Mouse (Mus musculus) intestine, embryonic 14.5 days (tissue): Measurements from ENCODE around the gene Cdkl4. TPM values are rescaled to one million over a fixed set of nuclear protein-coding genes. Genes with fewer than 3 reads are reported as not detected.
A peak's percentile ranks its signal among the peaks of the same experiment; 100 is the strongest.

Experiments
- ATAC-seq: fragments of 200-750 bp; cut with Nextera tagmentation; replicated peaks from 2 replicates; pipeline ENCODE4 v1.8.0; 2017; ENCODE audit warnings: low read depth, moderate number of reproducible peaks, moderate TSS enrichment, moderate library complexity; ENCODE audit not compliant: low FRiP score, low TSS enrichment
- DNase-seq: peaks from one replicate; pipeline ENCODE4 v3.0.0-alpha.2; 2018; ENCODE audit warnings: low spot score
- H3K27ac ChIP-seq: fragments of 300-500 bp; sonication (generic); 2 replicates; pipeline ENCODE4 v1.5.1; 2014; ENCODE audit warnings: low read depth, mild to moderate bottlenecking, control low read depth
- H3K27me3 ChIP-seq: fragments of 300-500 bp; sonication (generic); replicated peaks from 2 replicates; pipeline ENCODE4 v1.6.1; 2014; ENCODE audit warnings: low read length, control low read depth; ENCODE audit not compliant: control insufficient read depth, insufficient read depth
- H3K36me3 ChIP-seq: fragments of 300-500 bp; sonication (generic); 2 replicates; pipeline ENCODE4 v1.6.1; 2014; ENCODE audit warnings: low read length, control low read depth; ENCODE audit not compliant: control insufficient read depth, insufficient read depth
- H3K4me1 ChIP-seq: fragments of 300-500 bp; sonication (generic); replicated peaks from 2 replicates; pipeline ENCODE4 v1.6.1; 2014; ENCODE audit warnings: low read length, control low read depth, mixed read lengths; ENCODE audit not compliant: control insufficient read depth, insufficient read depth
- H3K4me2 ChIP-seq: fragments of 300-500 bp; sonication (generic); 2 replicates; pipeline ENCODE4 v1.6.1; 2014; ENCODE audit warnings: low read length
- H3K4me3 ChIP-seq: fragments of 300-500 bp; sonication (generic); 2 replicates; pipeline ENCODE4 v1.5.1; 2014; ENCODE audit warnings: low read depth, low read length, control low read depth, mixed read lengths
- H3K9ac ChIP-seq: fragments of 300-500 bp; sonication (generic); 2 replicates; pipeline ENCODE4 v1.6.1; 2014; ENCODE audit warnings: mild to moderate bottlenecking, low read length
- H3K9me3 ChIP-seq: fragments of 300-500 bp; sonication (generic); 2 replicates; pipeline ENCODE4 v1.6.1; 2016; ENCODE audit warnings: low read length, control low read depth; ENCODE audit not compliant: control insufficient read depth
- WGBS: fragments of 180-500 bp; shearing (Covaris S2); extraction: QIAGEN DNeasy Blood & Tissue Kit; methylation state at CpG from one replicate; pipeline ENCODE4 v1.1.7; 2014; 5-methylcytosine and 5-hydroxymethylcytosine counted together
- polyA plus RNA-seq: library from polyadenylated mRNA; unstranded; fragments of >200 nt; fragmentation: Nextera tagmentation; extraction: Ambion mirVana; gene quantifications from 2 replicates; pipeline ENCODE4 v1.2.1, GENCODE M21; 2014

The Cdkl4 gene
- polyA plus RNA-seq, 1 experiment from 2014 or later, result 0.51 TPM

DNA sequence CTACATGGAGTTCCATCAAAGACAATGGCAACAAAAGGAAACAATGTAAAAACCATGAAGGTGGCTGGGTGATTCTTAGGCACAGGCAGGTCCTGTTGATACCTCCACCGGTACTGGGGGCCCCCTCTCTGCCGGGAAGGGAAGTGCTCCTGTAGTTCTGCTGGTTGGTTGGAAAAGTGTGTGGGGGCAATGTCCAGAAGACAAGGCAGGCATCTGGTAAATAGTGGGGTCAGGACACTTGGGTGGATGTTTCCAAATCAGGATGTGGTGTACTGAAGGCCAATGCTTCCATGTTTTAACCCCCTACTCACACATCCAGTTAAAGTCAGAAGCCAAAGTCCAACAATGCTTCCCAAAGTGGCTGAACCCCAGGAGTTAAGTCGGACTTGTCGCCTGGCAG lies 17.9 kb downstream of the Cdkl4 start:
- H3K4me3 ChIP-seq, result no peak overlapping the region
- no peaks in the 10 kb centered on the region for H3K9me3 ChIP-seq
- no peak overlapping the region for H3K4me2 ChIP-seq
- H3K27me3 ChIP-seq, result no peaks in the 10 kb centered on the region
- ATAC-seq, result no peak
- no peak overlapping the region for H3K27ac ChIP-seq
- H3K9ac ChIP-seq, result no peak overlapping the region
- DNase-seq, result no peak
- no peaks in the 10 kb centered on the region for H3K4me1 ChIP-seq
- 79% methylated on average over 4 of the region's 4 CpGs for WGBS
- H3K36me3 ChIP-seq, result no peaks in the 10 kb centered on the region

DNA sequence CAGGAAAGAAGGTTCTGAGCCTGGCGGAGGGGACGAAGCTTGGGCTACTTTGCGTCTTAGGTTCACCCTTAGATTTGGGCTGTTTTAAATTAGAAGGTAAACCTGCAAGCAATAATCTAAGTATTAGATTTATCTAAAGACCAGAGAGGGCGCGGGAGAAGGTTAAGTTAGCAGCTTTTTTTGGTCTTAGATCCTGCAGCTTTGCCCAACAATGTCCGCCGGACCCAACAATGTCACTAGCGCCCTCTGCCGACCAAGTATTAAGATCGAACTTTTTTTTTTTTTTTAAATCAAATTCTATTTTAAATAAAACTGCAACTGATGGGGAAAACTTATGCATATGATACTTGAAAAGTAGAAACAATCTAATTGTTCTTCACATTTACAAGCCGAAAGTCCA lies 18.6 kb downstream of the Cdkl4 start:
- Histone ChIP-seq H3K4me2 (no peak overlapping the region), H3K4me1 (no peaks in the 10 kb centered on the region), H3K9ac (no peak overlapping the region), H3K4me3 (no peak overlapping the region), H3K27ac (no peak overlapping the region), H3K9me3 (no peaks in the 10 kb centered on the region), H3K27me3 (no peaks in the 10 kb centered on the region), H3K36me3 (no peaks in the 10 kb centered on the region)
- WGBS, result 39% methylated on average over 11 of the region's 11 CpGs
- ATAC-seq (no peak), DNase-seq (peak; percentile 69)

DNA sequence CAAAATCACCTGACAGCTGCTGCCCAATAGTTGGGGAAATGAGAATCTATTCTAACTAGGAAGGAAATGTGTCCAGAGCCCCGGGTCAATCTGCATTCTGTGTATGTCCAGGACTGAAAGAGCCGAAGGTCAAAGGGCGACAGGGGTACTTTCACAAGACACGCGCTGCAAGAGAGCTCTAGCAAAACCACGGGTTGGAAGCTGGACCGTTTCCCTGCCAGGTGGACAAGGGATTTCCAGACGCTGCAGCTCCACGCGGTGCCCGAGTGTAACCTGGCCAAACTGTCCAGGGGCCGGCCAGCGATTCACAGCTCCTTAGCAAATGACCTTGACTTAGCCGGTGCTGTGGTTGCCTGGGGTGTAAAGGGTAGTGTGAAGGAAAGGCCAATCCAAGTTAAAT lies 19.0 kb downstream of the Cdkl4 start:
- WGBS, result 61% methylated on average over 14 of the region's 14 CpGs

DNA sequence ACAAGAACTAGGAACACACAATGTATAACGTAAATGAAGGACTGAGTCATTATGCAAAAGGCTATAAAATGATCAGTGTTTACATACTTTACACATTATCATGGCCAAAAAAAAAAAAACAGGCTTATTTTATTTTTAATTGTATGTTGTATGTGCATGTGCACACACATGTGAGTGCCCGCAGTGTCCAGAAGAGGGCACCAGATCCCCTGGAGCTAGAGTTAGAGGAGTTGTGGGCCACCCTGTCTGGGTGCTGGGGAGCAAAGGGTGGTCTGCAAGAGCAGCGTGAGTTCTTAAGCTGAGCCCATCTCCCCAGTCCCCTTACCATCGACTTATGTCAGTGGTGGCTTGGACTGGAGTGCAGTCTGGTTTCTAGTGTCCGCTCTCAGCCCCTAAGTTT lies 20.2 kb downstream of the Cdkl4 start:
- H3K4me1 ChIP-seq, result no peaks in the 10 kb centered on the region
- H3K36me3 ChIP-seq, result no peaks in the 10 kb centered on the region
- H3K9me3 ChIP-seq, result no peaks in the 10 kb centered on the region
- no peak overlapping the region for H3K4me2 ChIP-seq
- H3K27me3 ChIP-seq, result no peaks in the 10 kb centered on the region
- no peak overlapping the region for H3K9ac ChIP-seq
- ATAC-seq, result no peak
- WGBS, result 99% methylated on average over 5 of the region's 5 CpGs
- no peak overlapping the region for H3K4me3 ChIP-seq
- no peak overlapping the region for H3K27ac ChIP-seq
- no peak for DNase-seq

More for the DNA sequence above, 19.0 kb downstream of the Cdkl4 start:
- Histone ChIP-seq H3K9me3 (no peaks in the 10 kb centered on the region), H3K27me3 (no peaks in the 10 kb centered on the region), H3K4me3 (no peak overlapping the region), H3K4me1 (no peaks in the 10 kb centered on the region), H3K9ac (no peak overlapping the region), H3K27ac (no peak overlapping the region), H3K4me2 (no peak overlapping the region), H3K36me3 (no peaks in the 10 kb centered on the region)
- DNase-seq (no peak), ATAC-seq (no peak)

DNA sequence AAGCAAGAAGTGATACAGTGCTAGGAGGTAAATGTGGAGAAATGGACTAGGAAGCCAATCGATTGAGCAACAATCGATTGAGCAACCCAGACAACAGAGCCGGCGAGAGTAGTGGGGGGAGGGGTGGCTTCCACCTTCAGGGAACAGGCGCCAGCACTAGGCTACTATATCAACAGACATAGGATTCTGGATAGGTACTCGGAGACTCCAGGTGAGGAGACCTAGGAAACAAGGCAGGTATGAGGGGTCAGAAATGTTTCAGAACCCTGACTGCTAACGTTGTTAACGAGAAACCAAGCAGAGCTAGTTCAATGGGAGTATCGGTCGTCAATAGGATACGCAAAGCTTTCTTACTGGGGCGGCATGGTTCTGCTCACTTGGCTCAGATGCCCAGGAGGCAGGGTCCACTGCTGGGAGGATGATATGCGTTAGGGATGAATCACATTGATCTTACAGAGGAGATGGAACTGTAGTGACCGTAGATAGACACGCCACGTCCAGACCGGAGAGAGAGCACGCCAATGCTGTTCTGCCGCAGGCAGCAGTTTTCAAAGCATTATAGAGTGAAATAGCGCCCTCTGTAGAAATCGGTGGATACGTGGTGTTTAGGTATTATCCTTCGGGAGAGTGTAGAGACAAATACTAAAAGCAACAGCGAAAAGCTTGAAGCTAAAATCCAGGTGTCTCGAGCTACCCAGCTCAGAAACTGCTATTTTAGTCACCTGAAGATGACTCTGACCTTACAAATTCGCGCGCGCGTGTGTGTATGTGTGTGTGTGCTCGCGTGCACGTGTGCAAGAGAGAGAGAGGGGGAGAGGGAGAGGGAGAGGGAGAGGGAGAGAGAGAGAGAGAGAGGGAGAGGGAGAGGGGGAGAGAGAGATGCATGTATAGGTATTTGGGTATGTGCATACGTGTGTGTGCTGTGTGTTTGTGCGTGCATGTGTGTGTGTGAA lies 24.0 kb downstream of the Cdkl4 start:
- H3K9ac ChIP-seq, result peak overlapping the region; percentile 51
- H3K4me3 ChIP-seq, result peak overlapping the region; percentile 54
- peak overlapping the region; percentile 12; the same call in 1 of the 2 replicates for H3K27ac ChIP-seq
- ATAC-seq, result peak; percentile 80
- DNase-seq, result peak; percentile 87
- no peaks in the 10 kb centered on the region for H3K36me3 ChIP-seq
- peak overlapping the region; percentile 56 for H3K4me2 ChIP-seq
- 2% methylated on average over 35 of the region's 35 CpGs for WGBS
- H3K27me3 ChIP-seq, result no peaks in the 10 kb centered on the region
- H3K4me1 ChIP-seq, result no peaks in the 10 kb centered on the region
- no peaks in the 10 kb centered on the region for H3K9me3 ChIP-seq

DNA sequence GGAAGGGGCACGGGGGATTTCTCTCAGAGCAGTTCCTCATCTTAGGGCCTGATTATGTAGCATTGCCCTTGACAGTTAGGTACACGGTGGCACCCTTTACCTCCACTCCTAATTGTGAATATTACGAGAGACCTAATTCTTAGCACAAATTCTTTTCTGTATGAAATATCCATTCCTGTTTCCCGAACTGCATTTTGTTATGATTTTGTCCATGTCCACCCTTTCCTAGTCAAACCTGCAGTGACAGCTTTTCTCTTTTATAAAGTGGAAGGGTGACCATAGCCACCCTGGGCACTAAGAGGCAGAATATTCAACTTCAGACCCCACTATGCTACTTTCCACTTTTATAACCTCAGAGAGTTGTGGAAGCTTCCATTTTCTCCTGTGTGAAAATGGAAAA lies 25.0 kb downstream of the Cdkl4 start:
- no peak overlapping the region for H3K9ac ChIP-seq

DNA sequence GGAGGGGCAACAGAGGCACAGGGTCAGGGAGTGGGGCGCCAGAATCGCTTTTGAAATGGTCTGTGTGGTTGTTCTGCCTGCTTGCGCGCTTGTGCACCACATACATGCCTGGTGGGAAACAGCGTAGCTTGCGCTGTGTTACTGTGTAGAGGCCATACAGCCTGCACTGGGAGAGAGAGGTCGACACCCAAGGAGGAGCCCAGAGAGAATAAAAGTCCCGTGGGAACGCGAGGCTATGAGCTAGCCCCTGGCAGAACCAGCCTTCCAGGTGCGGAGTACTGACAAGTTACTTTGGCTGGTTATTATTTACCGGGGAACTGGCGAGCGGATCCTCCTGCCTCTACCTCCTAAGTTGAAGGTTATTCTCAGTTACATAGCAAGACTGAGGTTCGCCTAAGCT lies 26.6 kb downstream of the Cdkl4 start:
- Histone ChIP-seq H3K4me1 (no peaks in the 10 kb centered on the region), H3K4me3 (no peak overlapping the region), H3K36me3 (no peaks in the 10 kb centered on the region), H3K27ac (no peak overlapping the region), H3K9ac (no peak overlapping the region), H3K4me2 (no peak overlapping the region), H3K27me3 (no peaks in the 10 kb centered on the region), H3K9me3 (no peaks in the 10 kb centered on the region)
- DNase-seq (no peak), ATAC-seq (no peak)
- 77% methylated on average over 15 of the region's 15 CpGs for WGBS

More for the DNA sequence above, 25.0 kb downstream of the Cdkl4 start:
- H3K4me2 ChIP-seq, result peak overlapping the region; percentile 56; the same call in 1 of the 2 replicates
- ATAC-seq, result no peak
- no peaks in the 10 kb centered on the region for H3K36me3 ChIP-seq
- no peak overlapping the region for H3K4me3 ChIP-seq
- H3K4me1 ChIP-seq, result no peaks in the 10 kb centered on the region
- H3K9me3 ChIP-seq, result no peaks in the 10 kb centered on the region
- DNase-seq, result no peak
- WGBS, result 74% methylated on average over 4 of the region's 4 CpGs
- H3K27me3 ChIP-seq, result no peaks in the 10 kb centered on the region
- H3K27ac ChIP-seq, result no peak overlapping the region

DNA sequence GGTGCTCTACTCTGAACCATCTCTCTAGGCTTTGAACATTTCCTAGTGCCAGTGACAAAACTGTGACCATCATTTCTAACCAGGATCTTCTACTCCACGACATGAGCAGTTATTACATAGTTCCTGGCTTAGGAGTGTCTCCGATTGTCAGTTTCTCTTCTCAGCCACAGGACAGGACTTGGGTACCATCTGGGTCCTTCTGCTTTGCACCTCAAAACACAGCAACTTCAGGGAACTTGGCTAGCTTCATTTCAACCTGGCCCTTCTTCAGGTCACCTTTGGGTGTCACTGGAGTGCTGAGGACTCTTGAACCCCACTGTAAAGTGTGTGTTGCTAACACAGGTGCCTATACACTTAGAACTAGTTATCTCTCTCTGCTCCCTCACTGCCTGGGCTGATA lies 30.8 kb downstream of the Cdkl4 start:
- H3K9ac ChIP-seq, result no peak overlapping the region
- no peaks in the 10 kb centered on the region for H3K9me3 ChIP-seq
- no peaks in the 10 kb centered on the region for H3K4me1 ChIP-seq
- no peaks in the 10 kb centered on the region for H3K36me3 ChIP-seq
- no peak overlapping the region for H3K4me3 ChIP-seq
- H3K27me3 ChIP-seq, result no peaks in the 10 kb centered on the region
- WGBS, result 92% methylated on average over 2 of the region's 2 CpGs
- no peak overlapping the region for H3K4me2 ChIP-seq
- H3K27ac ChIP-seq, result no peak overlapping the region
- DNase-seq, result no peak
- no peak for ATAC-seq

DNA sequence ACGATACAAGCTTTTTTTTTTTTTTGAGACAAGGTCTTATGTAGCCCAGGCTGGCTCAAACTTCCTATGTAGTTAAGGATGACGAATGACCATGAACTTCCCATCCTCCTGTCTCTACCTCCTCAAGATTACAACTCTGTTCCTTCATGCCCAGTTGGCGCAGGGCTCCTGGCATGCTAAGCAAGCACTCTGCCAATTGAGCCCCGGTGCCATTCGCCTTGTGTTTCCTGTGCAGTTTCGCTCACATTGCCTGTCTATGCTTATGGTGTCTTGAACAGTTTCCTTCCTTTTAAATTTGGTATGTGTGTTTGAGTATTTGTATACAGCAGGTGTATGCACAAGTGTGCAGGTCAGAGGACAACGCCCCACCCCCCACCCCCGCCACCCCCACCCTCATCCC lies 31.4 kb downstream of the Cdkl4 start:
- Histone ChIP-seq H3K27ac (no peak overlapping the region), H3K27me3 (no peaks in the 10 kb centered on the region), H3K4me2 (no peak overlapping the region), H3K4me3 (no peak overlapping the region), H3K9ac (no peak overlapping the region), H3K9me3 (no peaks in the 10 kb centered on the region), H3K4me1 (no peaks in the 10 kb centered on the region), H3K36me3 (no peaks in the 10 kb centered on the region)
- DNase-seq, result no peak
- 92% methylated on average over 8 of the region's 8 CpGs for WGBS
- no peak for ATAC-seq
